Mouse (Mus musculus): Measurements from ENCODE around the gene Asb2. TPM values are rescaled to one million over a fixed set of nuclear protein-coding genes. Genes with fewer than 3 reads are reported as not detected.

Asb2 gene
- polyA plus RNA-seq, 1 experiment from 2014 or later: 6.7 TPM

DNA sequence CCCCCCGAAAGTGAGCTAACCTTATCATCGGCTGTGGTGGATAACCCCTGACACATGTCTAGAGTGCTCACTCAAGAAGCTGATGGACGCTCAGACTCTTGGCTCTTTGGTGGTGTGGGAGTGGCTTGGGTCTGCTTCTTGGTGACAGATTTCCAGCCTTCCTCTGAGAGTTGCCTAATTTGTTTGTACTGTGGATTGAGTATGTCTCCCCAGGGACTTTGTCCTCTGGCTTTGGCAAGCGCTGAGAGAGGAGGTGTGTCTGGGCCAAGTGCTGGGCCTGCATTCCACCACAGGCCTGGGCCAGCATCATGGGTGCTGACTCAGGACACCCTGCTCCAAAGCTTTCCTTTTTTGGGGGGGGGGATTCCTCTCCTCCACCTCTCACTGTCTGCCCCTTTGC lies 73.9 kb downstream of the Asb2 start:
- H3K27me3 ChIP-seq: no peaks in the 10 kb centered on the region
- peaks cover 9% of the 10 kb centered on the region for H3K9me3 ChIP-seq
- H3K36me3 ChIP-seq: no peaks in the 10 kb centered on the region
- no peak for ATAC-seq (ENCODE audit: low FRiP score, low read depth)
- 40% methylated on average over 4 of the region's 4 CpGs for WGBS
- H3K27ac ChIP-seq: no peak overlapping the region
- H3K4me1 ChIP-seq: 0 out of 2 replicates have a peak, but pooled peaks cover 4% of the 10 kb centered on the region
- no peak overlapping the region for H3K9ac ChIP-seq
- no peak overlapping the region for H3K4me3 ChIP-seq
- no peak overlapping the region for H3K4me2 ChIP-seq (replicated peaks)

DNA sequence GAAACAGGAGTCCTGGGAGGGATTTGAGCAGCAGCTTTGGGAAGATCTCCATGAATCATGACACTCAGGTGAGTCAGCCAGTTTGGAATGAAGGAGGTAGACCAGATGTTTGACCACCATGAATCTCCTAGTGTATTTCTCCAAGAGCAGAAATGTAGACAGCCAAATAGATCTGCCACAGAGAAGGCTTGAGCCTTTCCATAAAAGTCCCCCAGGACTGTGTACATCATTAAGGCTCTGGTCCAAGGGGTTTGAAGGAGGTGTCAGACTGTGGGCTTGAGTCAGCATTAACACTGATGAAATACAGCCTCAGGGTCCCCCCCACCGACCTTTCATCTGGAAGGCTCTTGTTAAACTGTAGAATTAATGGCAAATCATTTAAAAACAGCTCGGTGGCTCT lies 74.3 kb downstream of the Asb2 start:
- no peak overlapping the region for H3K27ac ChIP-seq
- H3K4me2 ChIP-seq (replicated peaks): no peak overlapping the region
- H3K36me3 ChIP-seq: no peaks in the 10 kb centered on the region
- ATAC-seq (ENCODE audit: low FRiP score, low read depth): no peak
- 19% methylated on average over 2 of the region's 2 CpGs for WGBS
- no peaks in the 10 kb centered on the region for H3K27me3 ChIP-seq
- H3K4me3 ChIP-seq: no peak overlapping the region
- H3K9ac ChIP-seq: no peak overlapping the region
- peaks cover 9% of the 10 kb centered on the region for H3K9me3 ChIP-seq
- H3K4me1 ChIP-seq: 0 out of 2 replicates have a peak, but pooled peaks cover 4% of the 10 kb centered on the region

DNA sequence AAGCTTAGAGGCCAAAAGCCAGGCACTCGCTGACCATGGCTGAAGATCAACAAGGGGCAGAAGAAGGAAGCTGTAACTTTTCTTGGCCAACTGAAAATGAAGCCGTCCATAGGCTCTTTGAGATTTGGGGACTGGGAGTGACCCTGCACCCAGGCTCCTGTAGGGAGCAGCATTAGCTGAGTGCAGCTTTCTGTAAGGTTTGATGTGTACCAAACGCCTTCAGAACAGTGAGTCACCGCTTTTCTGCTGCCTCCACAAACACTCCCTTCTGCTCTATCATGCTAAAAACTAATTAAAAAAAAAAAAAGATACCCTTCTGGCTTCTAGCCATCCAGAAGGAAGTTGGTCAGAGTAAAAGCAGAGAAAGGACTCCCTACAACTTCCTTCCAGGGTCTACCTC lies 79.4 kb downstream of the Asb2 start:
- Histone ChIP-seq H3K27ac (no peak overlapping the region), H3K4me1 (no peaks in the 10 kb centered on the region), H3K36me3 (no peaks in the 10 kb centered on the region), H3K9me3 (peaks cover 9% of the 10 kb centered on the region), H3K27me3 (no peaks in the 10 kb centered on the region), H3K4me2 (replicated peaks) (no peak overlapping the region), H3K4me3 (no peak overlapping the region), H3K9ac (no peak overlapping the region)
- ATAC-seq (ENCODE audit: low FRiP score, low read depth): no peak
- 81% methylated on average over 4 of the region's 4 CpGs for WGBS

DNA sequence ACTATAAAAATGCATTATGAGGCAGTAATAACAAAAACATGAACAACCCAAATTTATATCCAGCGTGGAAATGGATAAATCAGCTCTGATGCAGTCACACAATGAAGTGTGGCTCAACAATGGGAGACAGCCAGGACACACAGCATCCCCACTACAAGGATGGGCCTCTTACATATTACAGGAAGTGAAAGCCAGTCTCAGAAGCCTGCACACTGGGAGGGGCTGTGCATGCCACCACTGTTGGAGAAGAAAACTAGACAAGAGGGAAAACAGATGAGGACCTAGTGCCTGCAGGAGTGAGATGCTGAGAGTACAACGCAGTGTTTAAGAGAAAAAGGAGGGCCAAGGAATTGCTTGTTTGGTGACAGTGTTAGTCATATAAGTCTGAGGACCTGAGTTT lies 82.1 kb downstream of the Asb2 start:
- Histone ChIP-seq H3K9ac (no peak overlapping the region), H3K9me3 (peaks cover 9% of the 10 kb centered on the region), H3K27ac (no peak overlapping the region), H3K36me3 (no peaks in the 10 kb centered on the region), H3K4me1 (no peaks in the 10 kb centered on the region), H3K4me3 (no peak overlapping the region), H3K4me2 (replicated peaks) (no peak overlapping the region), H3K27me3 (no peaks in the 10 kb centered on the region)
- no peak for ATAC-seq (ENCODE audit: low FRiP score, low read depth)
- 84% methylated on average over 2 of the region's 2 CpGs for WGBS

DNA sequence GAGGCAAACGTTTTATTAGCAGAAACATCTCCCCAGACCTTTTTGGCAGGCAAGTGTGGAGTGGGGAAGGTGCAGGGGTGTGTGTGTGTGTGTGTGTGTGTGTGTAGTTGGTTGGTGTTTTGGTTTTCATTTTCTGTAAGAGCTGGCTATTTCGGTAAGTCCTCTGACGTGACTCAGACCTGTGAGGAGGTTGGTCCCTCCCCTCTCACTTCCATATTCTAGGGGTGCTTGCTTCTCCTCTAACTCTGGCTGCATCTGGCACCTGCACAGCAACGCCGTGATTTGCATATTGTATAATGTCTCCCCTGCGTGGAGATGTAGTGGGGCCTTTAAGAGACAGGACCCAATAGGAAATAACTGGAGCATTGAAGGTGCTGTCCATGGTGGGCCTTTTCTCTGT lies 82.8 kb downstream of the Asb2 start:
- H3K4me2 ChIP-seq (replicated peaks): no peak overlapping the region
- no peaks in the 10 kb centered on the region for H3K36me3 ChIP-seq
- ATAC-seq (ENCODE audit: low FRiP score, low read depth): no peak
- 59% methylated on average over 6 of the region's 6 CpGs for WGBS
- H3K27ac ChIP-seq: no peak overlapping the region
- H3K9ac ChIP-seq: no peak overlapping the region
- no peaks in the 10 kb centered on the region for H3K27me3 ChIP-seq
- H3K9me3 ChIP-seq: peaks cover 5% of the 10 kb centered on the region
- peaks cover 2% of the 10 kb centered on the region for H3K4me1 ChIP-seq
- no peak overlapping the region for H3K4me3 ChIP-seq

DNA sequence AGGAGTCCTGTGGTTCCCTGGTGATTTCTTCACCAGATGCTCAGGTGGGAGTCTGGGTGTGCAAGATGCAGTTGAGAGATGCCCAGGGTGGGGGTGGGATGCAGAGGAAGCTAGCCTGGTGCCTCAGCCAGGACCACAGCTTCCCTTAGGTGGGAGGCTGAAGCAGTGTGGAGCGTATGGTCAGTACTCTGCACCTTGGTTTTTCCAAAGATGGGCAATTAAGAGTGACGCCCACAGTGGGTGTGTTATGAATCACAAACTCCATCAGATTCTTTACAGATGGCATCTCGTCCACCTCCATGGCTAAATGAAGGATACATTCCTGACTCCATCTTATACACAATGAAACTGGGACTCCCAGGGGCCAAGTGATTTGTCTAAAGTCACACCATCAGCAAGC lies 83.6 kb downstream of the Asb2 start:
- H3K27ac ChIP-seq: no peak overlapping the region
- H3K9ac ChIP-seq: no peak overlapping the region
- peaks cover 5% of the 10 kb centered on the region for H3K4me1 ChIP-seq
- no peak overlapping the region for H3K4me3 ChIP-seq
- H3K36me3 ChIP-seq: no peaks in the 10 kb centered on the region
- 81% methylated on average over 3 of the region's 3 CpGs for WGBS
- no peaks in the 10 kb centered on the region for H3K9me3 ChIP-seq
- no peaks in the 10 kb centered on the region for H3K27me3 ChIP-seq
- no peak overlapping the region for H3K4me2 ChIP-seq (replicated peaks)
- ATAC-seq (ENCODE audit: low FRiP score, low read depth): no peak

Other genes starting within 250 kb of the Asb2 start
- 0.53 TPM in 1 of 2 replicates, not detected in the other for gene Prima1, start 113.9 kb downstream of the Asb2 start, polyA plus RNA-seq (2015; fragmentation: Nextera tagmentation; extraction: Ambion mirVana)
- gene Fam181a, start 45.0 kb downstream of the Asb2 start, polyA plus RNA-seq (2015; fragmentation: Nextera tagmentation; extraction: Ambion mirVana): 0.10 TPM in 1 of 2 replicates, not detected in the other
- gene Otub2, start 32.7 kb upstream of the Asb2 start, polyA plus RNA-seq (2015; fragmentation: Nextera tagmentation; extraction: Ambion mirVana): 12.2 and 12.6 TPM in 2 replicates
- gene 9330161L09Rik, start 51.8 kb upstream of the Asb2 start, polyA plus RNA-seq (2015; fragmentation: Nextera tagmentation; extraction: Ambion mirVana): 0.29 and 0.51 TPM in 2 replicates
- gene Ddx24, start 69.8 kb upstream of the Asb2 start, polyA plus RNA-seq (2015; fragmentation: Nextera tagmentation; extraction: Ambion mirVana): 124 and 130 TPM in 2 replicates
- 19.6 and 22.9 TPM in 2 replicates for gene Ifi27, start 78.2 kb upstream of the Asb2 start, polyA plus RNA-seq (2015; fragmentation: Nextera tagmentation; extraction: Ambion mirVana)
- gene Ifi27l2a, start 87.7 kb upstream of the Asb2 start, polyA plus RNA-seq (2015; fragmentation: Nextera tagmentation; extraction: Ambion mirVana): 1.9 and 3.1 TPM in 2 replicates
- gene Ifi27l2b, start 101.2 kb upstream of the Asb2 start, polyA plus RNA-seq (2015; fragmentation: Nextera tagmentation; extraction: Ambion mirVana): not detected in 2 replicates
- gene Ppp4r4, start 176.3 kb upstream of the Asb2 start, polyA plus RNA-seq (2015; fragmentation: Nextera tagmentation; extraction: Ambion mirVana): 0.89 and 1.1 TPM in 2 replicates

All from limb, embryonic 13.5 days (tissue).